Mouse (Mus musculus) small intestine, adult 2 months (tissue): ENCODE results near the gene Fam120a. TPM values are rescaled to one million over a fixed set of nuclear protein-coding genes. Genes with fewer than 3 reads are reported as not detected.

Source experiments
- H3K27ac ChIP-seq: fragments of 200-500 bp; 2 replicates; pipeline ENCODE4 v1.5.1; 2012; ENCODE audit warnings: low read depth, low read length, control low read depth, inconsistent platforms; ENCODE audit not compliant: insufficient read depth
- H3K27me3 ChIP-seq: fragments of 200-500 bp; 2 replicates; pipeline ENCODE4 v1.6.1; 2012; ENCODE audit warnings: mild to moderate bottlenecking, moderate library complexity, low read length, inconsistent platforms; ENCODE audit not compliant: control insufficient read depth, insufficient read depth
- H3K36me3 ChIP-seq: fragments of 200-500 bp; 2 replicates; pipeline ENCODE4 v1.6.1; 2012; ENCODE audit warnings: mild to moderate bottlenecking, low read length, control low read depth, inconsistent platforms; ENCODE audit not compliant: control insufficient read depth, insufficient read depth
- H3K4me1 ChIP-seq: fragments of 200-500 bp; 2 replicates; pipeline ENCODE4 v1.6.1; 2012; ENCODE audit warnings: low read length, inconsistent platforms, mixed read lengths; ENCODE audit not compliant: control insufficient read depth, insufficient read depth, insufficient read length
- H3K4me3 ChIP-seq: fragments of 200-500 bp; 2 replicates; pipeline ENCODE4 v1.5.1; 2012; ENCODE audit warnings: low read depth, mild to moderate bottlenecking, control low read depth, inconsistent platforms, low read length, moderate library complexity
- CTCF ChIP-seq: fragments of 200-500 bp; IDR thresholded peaks from 2 replicates; pipeline ENCODE4 v1.5.1; 2012; ENCODE audit warnings: low read depth, mild to moderate bottlenecking, control low read depth, inconsistent platforms, low read length, moderate library complexity, mixed read lengths; ENCODE audit not compliant: insufficient replicate concordance, insufficient read length; ENCODE audit errors: extremely low read depth
- POLR2A ChIP-seq: fragments of 200-500 bp; IDR thresholded peaks from 2 replicates; pipeline ENCODE4 v1.6.1; 2012; ENCODE audit warnings: low read depth, mild to moderate bottlenecking, control low read depth, inconsistent platforms, low read length, moderate library complexity
- WGBS: fragments of 180-500 bp; shearing (Covaris S2); methylation state at CpG from one replicate; pipeline ENCODE4 v1.1.7; 2018; 5-methylcytosine and 5-hydroxymethylcytosine counted together
- polyA plus RNA-seq: library from polyadenylated mRNA; depleted of rRNA; stranded (reverse); fragments of >200 nt; gene quantifications from 2 replicates; pipeline ENCODE4 v1.2.3, GENCODE M21; 2012

Gene Fam120a
- polyA plus RNA-seq, 1 experiment, result 80.1 TPM

- no peaks in the 10 kb centered on the region for H3K27me3 ChIP-seq
- no peak for TF ChIP-seq POLR2A
- TF ChIP-seq CTCF, result no peak
- WGBS, result 76% methylated on average over 2 of the region's 2 CpGs
- no peak overlapping the region for H3K4me3 ChIP-seq
- no peak overlapping the region for H3K27ac ChIP-seq
- H3K36me3 ChIP-seq, result no peaks in the 10 kb centered on the region
- peaks cover 7% of the 10 kb centered on the region for H3K4me1 ChIP-seq
These were observed 6.9 kb upstream of the Fam120a start for GRCm38 (mm10) chr13:48974699-48975098.

DNA sequence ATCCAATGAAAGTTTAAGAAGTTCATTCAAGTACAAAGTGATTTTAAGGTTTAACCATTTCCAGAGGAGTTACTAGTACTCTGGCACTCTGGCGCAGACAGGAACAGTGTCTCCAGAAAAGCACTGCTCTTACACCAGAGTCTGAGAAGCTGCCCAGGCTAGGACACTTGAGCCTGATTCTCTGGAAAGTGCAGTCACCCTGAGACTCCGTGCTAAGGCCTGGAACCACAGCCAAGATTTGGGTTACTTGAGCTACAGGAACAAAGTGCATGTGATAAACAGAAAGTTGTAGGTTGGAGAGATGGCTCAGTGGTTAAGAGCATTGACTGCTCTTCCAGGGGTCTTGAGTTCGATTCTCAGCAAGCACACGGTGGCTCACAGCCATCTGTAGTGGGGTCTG, 6.4 kb upstream of the Fam120a start:
- Histone ChIP-seq H3K27me3 (no peaks in the 10 kb centered on the region), H3K27ac (no peak overlapping the region), H3K36me3 (no peaks in the 10 kb centered on the region), H3K4me1 (peaks cover 7% of the 10 kb centered on the region), H3K4me3 (no peak overlapping the region)
- WGBS, result 67% methylated on average over 4 of the region's 4 CpGs
- TF ChIP-seq POLR2A, result no peak
- no peak for TF ChIP-seq CTCF

DNA sequence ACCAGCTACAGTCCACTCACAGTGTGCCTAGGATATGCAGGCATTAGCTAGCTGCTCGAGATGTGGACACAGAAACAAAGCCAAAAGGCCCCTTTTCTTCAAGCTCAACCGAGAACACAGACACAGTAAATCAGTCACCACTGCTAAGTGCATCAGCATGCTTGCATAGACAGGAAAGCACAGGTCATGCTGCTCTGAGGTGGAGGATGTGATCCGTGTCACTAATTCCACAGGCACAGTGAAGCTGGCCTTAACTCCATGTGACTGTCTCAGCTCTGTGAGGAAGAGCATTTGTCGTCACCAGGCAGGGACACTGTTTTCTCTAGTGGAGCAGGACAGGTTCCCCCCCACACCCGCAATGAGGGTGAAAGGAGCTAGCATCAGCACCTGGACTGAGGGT, 5.4 kb upstream of the Fam120a start:
- H3K4me1 ChIP-seq, result peaks cover 7% of the 10 kb centered on the region
- no peaks in the 10 kb centered on the region for H3K27me3 ChIP-seq
- TF ChIP-seq POLR2A, result no peak
- no peak for TF ChIP-seq CTCF
- H3K36me3 ChIP-seq, result no peaks in the 10 kb centered on the region
- H3K27ac ChIP-seq, result no peak overlapping the region
- no peak overlapping the region for H3K4me3 ChIP-seq
- WGBS, result 88% methylated on average over 5 of the region's 5 CpGs

DNA sequence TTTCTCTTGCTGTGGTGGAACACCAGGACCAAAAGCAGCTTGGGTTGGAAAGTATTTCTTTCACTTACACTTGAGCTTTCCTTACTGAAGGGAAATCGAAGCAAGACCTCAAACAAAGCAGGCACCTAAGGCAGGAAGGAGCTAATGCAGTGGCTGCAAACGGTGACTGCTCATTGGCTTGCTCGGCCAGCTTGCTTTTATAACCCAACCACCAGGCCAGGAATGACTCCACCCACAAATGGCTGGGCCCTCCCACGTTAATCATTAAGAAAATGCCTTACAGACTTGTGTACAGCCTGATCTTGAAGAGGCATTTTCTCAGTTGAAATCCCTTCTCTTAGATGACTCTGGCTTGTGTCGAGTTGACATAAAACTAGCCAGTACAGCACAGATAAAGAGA, 3.2 kb upstream of the Fam120a start:
- 16% methylated on average over 5 of the region's 5 CpGs for whole genome bisulfite sequencing
- peak overlapping the region; percentile 82 for H3K27ac ChIP-seq
- H3K27me3 ChIP-seq, result no peaks in the 10 kb centered on the region
- TF ChIP-seq CTCF, result no peak
- peak; percentile 90; the same call in 1 of the 2 replicates for TF ChIP-seq POLR2A
- H3K36me3 ChIP-seq, result no peaks in the 10 kb centered on the region
- peaks cover 7% of the 10 kb centered on the region for H3K4me1 ChIP-seq
- H3K4me3 ChIP-seq, result no peak overlapping the region

DNA sequence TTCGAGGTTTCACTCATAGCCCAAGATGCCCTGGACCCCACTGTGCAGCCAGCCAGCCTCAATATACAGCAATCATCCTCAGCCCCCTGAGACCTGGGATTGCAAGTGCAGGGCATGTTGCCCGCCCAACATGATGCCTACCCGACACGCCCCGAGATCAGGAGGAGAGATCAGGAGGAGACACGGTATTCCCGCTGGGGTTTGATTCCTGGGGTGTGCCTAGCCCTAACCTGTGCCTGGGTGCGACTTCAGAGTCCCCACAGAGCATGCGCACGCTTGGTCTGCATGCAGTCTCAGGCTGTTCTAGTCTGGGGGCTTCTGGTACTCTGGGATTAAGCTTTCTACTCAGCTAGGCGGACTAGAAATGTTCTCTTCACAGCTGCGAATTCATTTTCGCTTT, 2.7 kb upstream of the Fam120a start:
- no peaks in the 10 kb centered on the region for H3K27me3 ChIP-seq
- no peaks in the 10 kb centered on the region for H3K36me3 ChIP-seq
- peak overlapping the region; percentile 82 for H3K27ac ChIP-seq
- TF ChIP-seq POLR2A, result no peak
- no peak for TF ChIP-seq CTCF
- H3K4me3 ChIP-seq, result peak overlapping the region; percentile 31
- WGBS, result 42% methylated on average over 13 of the region's 13 CpGs
- peaks cover 7% of the 10 kb centered on the region for H3K4me1 ChIP-seq

- Histone ChIP-seq H3K36me3 (no peaks in the 10 kb centered on the region; the same call in 1 of the 2 replicates), H3K4me3 (peak overlapping the region; percentile 80), H3K27ac (peak overlapping the region; percentile 98), H3K4me1 (peaks cover 16% of the 10 kb centered on the region), H3K27me3 (no peaks in the 10 kb centered on the region)
- TF ChIP-seq POLR2A, result no peak
- no peak for TF ChIP-seq CTCF
- WGBS, result 6% methylated on average over 7 of the region's 7 CpGs
These were observed 902 bp upstream of the Fam120a start for GRCm38 (mm10) chr13:48968750-48969088.

- Histone ChIP-seq H3K4me1 (peaks cover 22% of the 10 kb centered on the region), H3K27me3 (no peaks in the 10 kb centered on the region), H3K27ac (peak overlapping the region; percentile 96), H3K4me3 (peak overlapping the region; percentile 80), H3K36me3 (no peaks in the 10 kb centered on the region; the same call in 1 of the 2 replicates)
- TF ChIP-seq CTCF, result no peak
- TF ChIP-seq POLR2A, result no peak
- under 1% methylated on average over 58 of the region's 58 CpGs for WGBS
These were observed 681 bp downstream of the Fam120a start for GRCm38 (mm10) chr13:48966851-48967821.
